In the genomic region with DNA sequence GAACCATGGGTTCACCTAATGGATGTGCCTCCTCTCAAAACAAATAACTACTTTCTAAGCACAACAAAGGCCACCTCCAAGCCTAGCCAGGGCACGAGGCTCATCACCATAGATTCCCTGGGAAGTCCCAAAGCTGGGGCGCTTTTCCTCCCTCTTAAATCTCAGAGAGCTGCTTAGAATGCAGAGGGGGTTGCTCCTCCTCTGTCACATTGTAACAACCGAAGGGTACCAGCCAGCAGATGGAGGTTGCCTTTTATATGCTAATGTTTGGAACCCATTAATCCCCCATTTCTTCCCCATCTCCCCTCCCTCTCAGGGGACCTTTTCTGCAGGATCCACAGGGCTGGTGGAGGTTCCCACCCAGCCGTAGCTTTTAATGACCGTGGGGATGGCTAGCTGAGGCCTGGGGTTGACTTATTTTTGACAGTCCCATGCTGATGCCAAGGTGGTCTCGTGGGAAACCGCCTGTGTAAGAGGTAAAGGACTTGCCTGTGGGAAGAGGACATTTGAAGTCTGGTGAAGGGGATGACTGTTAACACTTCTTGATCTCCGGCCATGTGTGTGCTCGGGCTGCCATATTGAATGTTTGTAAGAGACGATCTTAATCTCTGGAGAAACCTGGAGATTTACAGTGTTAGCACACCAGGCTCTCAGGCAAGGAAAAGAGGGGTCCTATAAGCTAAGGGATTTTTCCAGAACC, we compare ENCODE assay signal across 9 mouse cellular contexts.
A peak's percentile ranks its signal among the peaks of the same experiment; 100 is the strongest.
DNase-seq lines count a peak whose midpoint lies in the region; ATAC-seq and TF ChIP-seq lines count a peak whose summit lies in the region.
"Had no signal": no experiment of that assay in that cellular context is flagged by ENCODE, and none has a peak within 500 bp of the region (broad histone marks: within the 10 kb centered on the region; RNA-seq: fewer than 3 reads in every experiment).

No protein-coding gene starts in this region.

- no peak overlapping the region for H3K4me3 ChIP-seq in cortical plate, adult 2 months (ENCODE audit: insufficient read depth, low read length)
- H3K4me3 ChIP-seq in forebrain, postnatal 0 days (ENCODE audit: low read depth, low read length): no peak overlapping the region
- H3K4me3 ChIP-seq in midbrain, embryonic 12.5 days: no peak overlapping the region
- H3K4me3 ChIP-seq in liver, embryonic 11.5 days (ENCODE audit: low read depth, low read length): no peak overlapping the region

- TF ChIP-seq POLR2A in cortical plate, adult 2 months (IDR thresholded peaks at IDR 0.05; ENCODE audit: extremely low read depth, insufficient read depth, low read length): no peak

- H3K4me2 ChIP-seq in forebrain, postnatal 0 days (ENCODE audit: low read depth): no peak overlapping the region
- H3K4me2 ChIP-seq in midbrain, embryonic 12.5 days (replicated peaks): no peak overlapping the region
- H3K4me2 ChIP-seq in liver, embryonic 11.5 days: no peak overlapping the region

- H3K4me1 ChIP-seq in cortical plate, adult 2 months (ENCODE audit: control insufficient read depth, insufficient read depth, low read length): peaks cover 11% of the 10 kb centered on the region
- peaks cover 25% of the 10 kb centered on the region for H3K4me1 ChIP-seq in forebrain, postnatal 0 days (ENCODE audit: insufficient read depth)
- peaks cover 38% of the 10 kb centered on the region for H3K4me1 ChIP-seq in midbrain, embryonic 12.5 days
- peaks cover 24% of the 10 kb centered on the region for H3K4me1 ChIP-seq in liver, embryonic 11.5 days (replicated peaks; ENCODE audit: control insufficient read depth, insufficient read depth, low read length)

- peak; percentile 27 for DNase-seq in embryo, embryonic 10 days (ENCODE audit: low spot score)
- DNase-seq in embryo, embryonic 9.5 days (ENCODE audit: extremely low spot score): no peak
- DNase-seq in forebrain, postnatal 0 days: peak; percentile 52
- DNase-seq in liver, embryonic 11.5 days (ENCODE audit: low spot score): no peak
- no peak for DNase-seq in left cerebral cortex, postnatal 10 days (ENCODE audit: extremely low spot score in 1 of 2, low spot score in 2 of 2)
- no peak for DNase-seq in spleen, postnatal 36 days (ENCODE audit: low spot score in 2 of 2)
- DNase-seq: adrenal gland, postnatal 25 days had no signal

- peak overlapping the region; percentile 45; the same call in 1 of the 2 replicates for H3K27ac ChIP-seq in cortical plate, adult 2 months (ENCODE audit: insufficient read depth, low read length)
- H3K27ac ChIP-seq in forebrain, postnatal 0 days (ENCODE audit: low read depth, low read length): peak overlapping the region; percentile 76
- peak overlapping the region; percentile 89 for H3K27ac ChIP-seq in midbrain, embryonic 12.5 days (replicated peaks)
- H3K27ac ChIP-seq in liver, embryonic 11.5 days (ENCODE audit: low read depth, low read length): no peak overlapping the region

- no peaks in the 10 kb centered on the region for H3K36me3 ChIP-seq in forebrain, postnatal 0 days (ENCODE audit: insufficient read depth)
- H3K36me3 ChIP-seq in midbrain, embryonic 12.5 days: no peaks in the 10 kb centered on the region
- no peaks in the 10 kb centered on the region for H3K36me3 ChIP-seq in liver, embryonic 11.5 days (ENCODE audit: control insufficient read depth, insufficient read depth, low read length)

- intact Hi-C loops in left cerebral cortex, postnatal 10 days (cut with DNase I): loop anchor here (5.0 kb wide), 1 partner anchor 50 kb away; no protein-coding TSS in a partner anchor

- H3K9ac ChIP-seq in forebrain, postnatal 0 days: no peak overlapping the region
- H3K9ac ChIP-seq in midbrain, embryonic 12.5 days (replicated peaks): no peak overlapping the region
- no peak overlapping the region for H3K9ac ChIP-seq in liver, embryonic 11.5 days (ENCODE audit: low read depth, low read length)

- no peaks in the 10 kb centered on the region for H3K9me3 ChIP-seq in forebrain, postnatal 0 days (ENCODE audit: low read length)
- no peaks in the 10 kb centered on the region for H3K9me3 ChIP-seq in midbrain, embryonic 12.5 days
- no peaks in the 10 kb centered on the region for H3K9me3 ChIP-seq in liver, embryonic 11.5 days (ENCODE audit: control insufficient read depth, low read length)

- no peak for TF ChIP-seq CTCF in cortical plate, adult 2 months (IDR thresholded peaks at IDR 0.05; ENCODE audit: extremely low read depth, insufficient read depth, low read length)
- TF ChIP-seq CTCF in forebrain, postnatal 0 days (IDR thresholded peaks at IDR 0.05; ENCODE audit: low read depth): no peak

- no peaks in the 10 kb centered on the region for H3K27me3 ChIP-seq in forebrain, postnatal 0 days (ENCODE audit: insufficient read depth, low read length)
- H3K27me3 ChIP-seq in midbrain, embryonic 12.5 days: peaks cover 7% of the 10 kb centered on the region; the same call in 1 of the 2 replicates
- no peaks in the 10 kb centered on the region; the same call in 1 of the 2 replicates for H3K27me3 ChIP-seq in liver, embryonic 11.5 days (replicated peaks; ENCODE audit: control insufficient read depth, insufficient read depth, low read length)

- ATAC-seq in forebrain, postnatal 0 days: peak; percentile 89
- ATAC-seq in midbrain, embryonic 12.5 days (ENCODE audit: low FRiP score, low read depth): peak; percentile 90
- ATAC-seq in liver, embryonic 11.5 days (replicated peaks; ENCODE audit: low FRiP score): no peak

- 22% methylated on average over 10 of the region's 10 CpGs for WGBS in forebrain, postnatal 0 days
- WGBS in midbrain, embryonic 12.5 days: 20% methylated on average over 10 of the region's 10 CpGs
- WGBS in liver, embryonic 11.5 days: 64% methylated on average over 10 of the region's 10 CpGs

Comparison
In these comparisons a context has a peak if more than half of its experiments do, and no peak if none do; other contexts are left out.
1. DNase-seq: peak in embryo, embryonic 10 days (single experiment) and forebrain, postnatal 0 days (single experiment); none in embryo, embryonic 9.5 days (single experiment), liver, embryonic 11.5 days (single experiment), left cerebral cortex, postnatal 10 days (0 of 2) and spleen, postnatal 36 days (0 of 2).